Mouse (Mus musculus) lung, postnatal 14 days (tissue): ENCODE results near the gene Zfp292.

Experiments
- DNase-seq: peaks from one replicate; pipeline ENCODE4 v3.0.0; 2021

The Zfp292 gene

DNA sequence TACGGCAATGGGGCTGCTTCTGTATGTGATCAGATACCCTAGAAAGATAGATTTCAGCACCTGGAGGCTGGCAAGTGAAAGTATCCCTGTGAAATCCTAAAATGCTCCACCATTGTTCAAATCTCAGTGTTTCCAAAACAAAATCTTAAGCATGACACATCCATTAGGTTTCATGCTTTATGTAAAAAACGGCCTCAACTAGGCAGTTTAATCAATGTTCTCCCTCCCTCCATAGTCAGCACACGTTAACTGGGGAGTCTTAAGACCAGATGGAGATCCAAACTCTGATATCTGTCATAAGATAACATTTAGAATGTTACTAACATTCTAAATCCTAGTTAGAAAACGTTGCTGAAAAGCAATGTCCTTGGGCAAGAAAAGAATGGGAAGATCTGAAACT is 909 bp downstream of the Zfp292 start:
- no peak for DNase-seq

DNA sequence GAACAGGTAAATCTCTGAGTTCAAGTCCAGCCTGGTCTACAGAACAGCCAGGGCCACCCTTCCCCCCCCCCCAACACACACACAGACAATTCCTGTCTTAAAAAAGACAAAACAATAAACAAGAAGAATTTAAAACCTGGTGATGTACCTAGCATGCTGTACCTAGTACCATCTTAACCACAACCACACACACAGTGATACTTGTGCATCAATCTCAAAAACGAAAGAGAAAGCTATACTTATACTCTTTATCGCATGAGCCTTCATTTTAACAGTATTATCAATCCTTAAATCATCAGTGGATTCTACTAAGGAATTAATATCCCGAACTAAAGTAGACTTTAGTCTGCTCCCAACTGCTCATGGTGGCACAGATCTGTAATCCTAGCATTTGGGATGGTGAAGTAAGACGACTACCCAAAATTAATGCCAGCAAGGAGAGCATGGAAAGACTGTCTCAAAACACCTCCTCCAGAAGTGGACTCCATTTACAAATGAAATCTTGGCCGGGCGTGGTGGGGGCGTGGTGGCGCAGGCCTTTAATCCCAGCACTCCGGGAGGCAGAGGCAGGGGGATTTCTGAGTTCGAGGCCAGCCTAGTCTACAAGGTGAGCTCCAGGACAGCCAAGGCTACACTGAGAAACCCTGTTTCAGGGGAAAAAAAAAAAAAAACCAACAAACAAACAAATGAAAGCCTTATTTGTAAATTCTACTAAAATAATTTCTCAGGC is 1.7 kb downstream of the Zfp292 start:
- DNase-seq, result no peak

DNA sequence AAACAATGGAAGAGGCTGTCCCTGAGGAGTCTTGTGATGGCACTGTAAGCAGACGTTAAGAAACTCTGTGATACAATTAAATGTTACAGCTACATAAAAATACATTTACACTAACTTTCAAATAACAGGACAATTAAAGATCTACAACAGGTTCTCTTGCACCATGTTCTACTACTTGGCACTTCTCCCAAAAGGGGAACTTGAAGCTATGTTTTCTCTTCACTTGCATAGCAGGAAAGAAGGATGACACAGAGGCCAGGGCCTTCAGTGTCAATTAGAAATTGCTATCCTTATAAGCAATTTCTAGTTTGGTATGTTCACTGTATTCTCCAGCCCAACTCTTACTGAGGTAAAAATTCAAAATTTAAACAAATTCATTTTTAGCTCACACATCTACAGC is 8.5 kb downstream of the Zfp292 start:
- DNase-seq, result no peak

DNA sequence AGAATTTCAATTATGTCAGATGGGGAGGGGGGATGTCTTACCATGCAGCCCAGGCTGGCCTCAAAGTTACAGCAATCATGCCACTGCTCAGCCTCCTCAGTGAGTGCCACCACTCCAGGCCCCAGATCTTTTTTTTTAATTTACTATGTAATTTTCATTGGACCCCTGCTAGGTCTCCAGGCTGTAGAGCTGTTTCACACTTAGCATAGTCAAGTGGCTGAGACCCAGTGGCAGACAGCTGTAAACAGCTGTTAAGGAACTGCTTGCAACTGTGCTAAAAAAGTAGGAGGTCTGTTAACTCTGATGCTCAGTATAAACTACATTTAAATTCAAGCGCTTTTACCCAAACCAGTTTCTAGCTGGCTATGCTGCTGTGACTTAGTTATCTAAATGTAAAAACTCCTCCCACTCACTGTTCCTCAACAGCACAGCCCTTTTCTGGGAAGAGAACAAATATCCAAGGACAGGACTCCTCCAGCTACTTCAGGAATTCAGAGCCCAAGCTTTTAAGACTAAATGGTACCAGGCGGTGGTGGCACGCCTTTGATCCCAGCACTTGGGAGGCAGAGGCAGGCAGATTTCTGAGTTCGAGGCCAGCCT is 9.8 kb downstream of the Zfp292 start:
- DNase-seq, result no peak

DNA sequence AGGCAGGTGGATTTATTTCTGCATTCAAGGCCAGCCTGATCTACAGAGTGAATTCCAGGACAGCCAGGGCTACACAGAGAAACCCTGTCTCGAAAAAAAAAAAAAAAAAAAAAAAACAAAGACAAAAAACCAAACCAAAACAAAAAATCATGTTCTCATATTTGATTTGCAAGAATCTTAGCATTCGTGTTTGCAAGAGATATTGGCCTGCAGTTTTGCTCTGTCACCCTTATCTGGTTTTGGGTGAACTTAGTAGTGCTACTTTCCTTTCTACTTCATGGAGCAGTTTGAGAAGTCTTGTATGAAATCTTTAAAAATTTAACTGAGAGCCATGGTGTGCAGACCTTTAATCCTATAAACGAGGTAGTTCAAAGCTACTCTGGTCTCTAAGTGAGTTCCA is 12.9 kb downstream of the Zfp292 start:
- no peak for DNase-seq

DNA sequence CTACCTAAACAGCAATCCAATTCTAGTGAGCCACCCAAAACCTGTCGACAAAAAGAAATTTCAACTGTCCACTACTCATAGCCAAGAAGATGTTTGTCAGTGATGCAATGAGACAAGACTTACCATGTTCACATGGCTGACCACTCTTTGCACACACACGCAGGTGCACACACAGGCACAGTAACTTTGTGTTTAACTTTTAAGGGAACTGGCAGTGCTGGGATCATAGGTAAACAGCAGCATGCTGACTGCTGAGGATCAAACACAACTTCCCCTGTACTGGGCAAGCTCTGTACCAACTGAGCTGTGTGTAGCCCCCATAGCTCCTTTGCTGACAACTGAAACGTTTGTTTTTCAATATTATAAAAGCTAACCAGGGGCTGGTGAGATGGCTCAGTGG is 21.3 kb downstream of the Zfp292 start:
- no peak for DNase-seq

DNA sequence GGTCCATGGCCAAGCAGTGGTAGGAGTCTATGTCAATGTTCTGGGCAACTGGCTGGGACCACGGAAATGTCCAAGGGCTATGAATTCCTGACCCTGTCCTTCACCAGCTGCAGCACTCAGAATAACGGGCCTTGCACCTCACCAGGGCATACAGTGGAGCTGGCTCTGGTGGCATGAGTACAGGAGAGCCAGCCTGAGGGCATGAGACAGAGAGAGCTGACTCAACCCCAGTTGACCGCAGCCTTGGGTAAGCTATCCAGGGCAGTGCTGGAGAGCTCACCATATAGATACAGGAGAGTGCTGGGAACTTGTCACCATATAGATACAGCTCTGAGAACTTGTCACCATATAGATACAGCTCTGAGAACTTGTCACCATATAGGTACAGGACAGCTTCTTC is 23.3 kb downstream of the Zfp292 start:
- no peak for DNase-seq

DNA sequence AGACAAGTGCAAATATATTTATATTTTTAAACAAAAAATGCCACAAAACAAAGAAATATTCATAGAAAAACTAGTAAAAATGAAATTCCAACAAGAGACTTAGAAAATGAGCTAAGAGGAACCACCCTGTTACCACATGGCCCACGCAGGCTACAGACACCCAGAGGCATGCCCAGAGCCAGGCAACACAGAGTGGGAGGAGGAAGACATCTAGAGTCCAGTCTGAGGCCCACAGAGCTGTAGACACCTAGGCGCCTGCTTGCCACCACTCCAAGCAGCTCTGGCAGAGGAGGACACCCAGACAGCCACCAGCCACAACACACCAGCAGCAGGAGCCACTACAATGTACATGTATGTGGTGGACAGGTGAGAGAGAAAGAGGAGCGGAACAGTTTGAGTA is 23.9 kb downstream of the Zfp292 start:
- no peak for DNase-seq

DNA sequence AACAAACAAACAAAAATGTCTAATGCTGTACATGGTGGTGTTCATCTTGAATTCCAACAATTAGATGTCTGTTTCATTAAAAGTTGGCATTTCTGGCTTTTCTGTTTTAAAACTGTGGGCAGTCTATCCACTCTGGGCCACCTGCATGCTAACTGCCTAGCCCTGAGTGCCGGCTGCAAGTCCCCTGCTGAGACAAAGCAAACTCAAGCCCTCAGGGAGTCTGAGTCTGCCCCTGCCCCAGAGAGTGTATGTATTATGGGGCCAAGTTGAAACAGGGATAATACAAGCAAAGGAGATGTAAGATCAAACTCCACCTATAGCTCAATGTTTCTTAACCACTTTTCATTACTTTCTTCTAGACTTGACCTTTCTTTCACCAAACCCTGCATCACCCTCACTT is 26.8 kb downstream of the Zfp292 start:
- DNase-seq, result no peak

DNA sequence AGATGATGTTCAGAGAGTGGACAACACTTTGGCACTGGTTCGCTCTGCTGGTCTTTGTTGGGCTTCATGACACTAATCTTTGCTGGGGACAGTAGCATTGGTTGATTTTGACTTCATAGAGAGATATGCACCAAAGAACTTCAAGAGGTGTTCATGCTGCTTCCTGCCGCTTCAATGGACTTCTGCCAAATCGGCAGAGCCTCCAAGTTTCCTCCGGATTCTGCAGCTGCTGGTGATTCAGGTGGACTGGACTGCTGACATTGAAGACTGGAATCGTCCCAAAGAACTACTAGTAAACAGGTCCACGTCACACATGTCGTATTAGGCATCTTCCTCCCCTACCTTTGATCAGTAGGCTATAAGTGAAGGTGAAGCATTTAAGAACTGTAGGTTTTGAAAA is 30.7 kb downstream of the Zfp292 start:
- DNase-seq, result no peak

DNA sequence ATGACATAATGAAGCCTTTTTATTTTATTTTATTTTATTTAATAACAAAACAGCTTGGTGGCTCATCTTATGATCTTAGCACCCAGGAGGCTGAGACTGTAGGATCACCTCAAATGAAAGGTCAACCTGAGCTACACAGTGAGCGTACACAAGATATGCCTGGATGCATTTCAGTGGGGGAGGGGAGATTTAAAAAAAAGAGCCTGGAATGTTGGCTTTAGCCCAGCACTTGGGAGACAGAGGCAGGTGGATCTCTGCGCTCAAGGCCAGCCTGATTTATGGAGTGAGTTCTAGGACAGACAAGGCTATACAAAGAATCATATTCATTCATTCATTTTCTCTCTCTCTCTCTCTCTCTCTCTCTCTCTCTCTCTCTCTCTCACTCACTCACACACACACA is 32.6 kb downstream of the Zfp292 start:
- DNase-seq, result no peak

DNA sequence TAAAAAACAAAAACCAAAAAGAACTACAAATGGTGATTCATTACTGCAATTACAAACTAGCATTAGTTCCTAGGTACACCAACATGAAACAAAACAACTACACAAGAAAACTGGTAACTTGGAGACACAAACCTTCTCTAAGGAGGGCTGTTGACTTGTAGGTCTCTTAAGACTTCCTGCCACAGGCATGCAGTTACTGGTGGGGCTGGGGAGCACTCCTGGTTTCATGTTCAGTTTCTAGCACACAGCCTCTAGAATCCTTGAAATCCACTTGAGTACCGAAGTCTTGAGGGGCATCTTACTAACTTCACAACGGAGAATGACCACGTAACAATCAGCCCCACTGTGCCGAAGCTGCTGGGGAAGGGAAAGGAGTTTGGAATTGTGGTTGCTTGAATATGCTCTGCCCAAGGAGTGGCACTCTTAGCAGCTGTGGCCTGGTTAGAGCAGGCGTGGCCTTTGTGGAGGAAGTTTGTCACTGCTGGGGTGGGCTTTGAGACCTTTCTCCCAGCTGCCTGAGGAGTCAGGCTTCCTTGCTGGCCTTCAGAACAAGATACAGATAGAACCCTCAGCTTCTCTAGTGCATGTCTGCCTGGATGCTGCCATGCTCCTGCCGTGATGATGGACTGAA is 35.0 kb downstream of the Zfp292 start:
- no peak for DNase-seq

DNA sequence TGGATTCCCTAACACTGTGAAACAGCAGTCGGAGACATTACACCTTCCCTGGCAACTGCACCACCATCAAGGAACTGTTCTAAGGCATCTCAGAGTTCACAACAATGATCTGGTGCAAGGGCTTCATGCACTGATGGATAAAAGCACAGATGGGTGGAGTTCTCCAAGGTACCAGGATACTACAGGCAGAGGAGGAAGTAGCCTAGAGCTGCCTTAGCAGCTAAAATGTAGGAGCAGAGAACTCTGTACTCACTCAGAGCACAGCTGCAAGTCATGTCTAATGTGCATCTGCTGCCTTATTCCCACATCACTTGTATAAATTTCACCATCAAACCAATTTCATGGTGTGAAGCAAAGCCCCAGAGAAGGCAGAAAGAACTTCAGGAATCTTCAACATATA is 38.9 kb downstream of the Zfp292 start:
- no peak for DNase-seq

DNA sequence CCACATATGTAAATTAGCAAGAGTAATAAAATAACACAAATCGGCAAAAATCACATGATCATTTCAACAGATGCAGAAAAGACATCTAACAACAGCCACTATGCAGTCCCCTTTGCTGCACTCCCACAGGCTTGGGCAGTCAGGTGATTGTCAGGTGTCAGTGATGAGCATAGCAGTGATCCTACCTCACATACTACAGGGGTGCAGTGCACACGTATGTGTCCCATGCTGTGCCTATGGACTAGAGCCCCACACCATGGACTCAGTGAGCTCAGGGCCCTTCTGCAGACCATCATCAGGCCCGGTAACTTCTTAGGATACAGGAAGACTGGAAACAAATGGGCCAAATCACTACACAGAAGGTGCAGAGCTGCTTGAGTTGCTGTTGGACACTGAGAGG is 39.9 kb downstream of the Zfp292 start:
- no peak for DNase-seq

DNA sequence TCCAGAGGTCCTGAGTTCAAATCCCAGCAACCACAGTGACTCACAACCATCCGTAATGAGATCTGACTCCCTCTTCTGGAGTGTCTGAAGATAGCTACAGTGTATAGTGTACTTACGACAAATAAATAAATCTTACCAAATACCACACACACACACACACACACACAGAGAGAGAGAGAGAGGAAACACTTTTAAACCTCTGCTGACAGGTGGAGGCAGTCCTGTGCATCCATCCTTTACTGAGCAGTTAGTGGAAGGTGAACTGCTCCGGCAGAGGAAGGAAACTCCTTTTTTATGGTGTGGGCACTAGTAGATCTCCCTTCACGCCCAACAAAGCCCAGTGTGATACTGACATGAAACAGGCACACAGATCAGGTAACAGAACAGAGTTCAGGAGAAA is 51.3 kb downstream of the Zfp292 start:
- DNase-seq, result no peak

DNA sequence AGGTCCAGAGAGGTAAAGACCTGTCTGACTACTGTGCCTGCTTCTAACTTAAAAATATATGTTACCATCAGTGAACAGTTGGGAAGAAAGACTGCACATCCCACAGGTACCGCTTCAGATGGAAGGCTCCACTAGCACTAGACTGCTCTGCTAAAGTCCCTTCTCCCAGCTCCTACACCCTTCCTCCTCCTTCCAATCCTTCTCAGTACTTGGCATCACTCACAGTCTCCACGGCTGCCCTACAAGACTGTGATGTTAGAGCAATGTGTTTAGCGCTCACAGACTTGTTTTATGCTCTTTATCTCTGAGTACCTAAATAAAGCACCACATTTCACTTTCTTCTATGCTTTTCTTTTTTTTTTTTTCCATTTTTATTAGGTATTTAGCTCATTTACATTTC is 53.3 kb downstream of the Zfp292 start:
- no peak for DNase-seq

DNA sequence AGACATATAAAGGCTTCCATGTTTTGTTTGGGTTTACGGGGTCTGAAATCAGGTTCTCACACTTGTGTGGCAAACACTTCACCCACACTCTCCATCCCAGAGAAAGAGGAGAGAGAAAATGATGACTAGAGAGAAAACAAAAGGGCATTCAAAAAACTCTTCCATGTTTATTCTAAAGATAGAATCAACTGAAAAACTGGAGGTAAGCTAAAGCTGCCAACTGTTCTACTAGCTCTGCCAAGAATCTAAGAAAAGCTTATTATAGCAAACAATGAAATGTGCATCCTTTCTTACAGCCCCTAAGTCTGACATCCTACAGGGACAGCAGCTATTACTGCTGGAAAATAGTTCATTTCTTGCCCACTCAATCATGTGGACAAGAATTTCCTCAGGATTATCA is 58.9 kb downstream of the Zfp292 start:
- DNase-seq, result no peak

DNA sequence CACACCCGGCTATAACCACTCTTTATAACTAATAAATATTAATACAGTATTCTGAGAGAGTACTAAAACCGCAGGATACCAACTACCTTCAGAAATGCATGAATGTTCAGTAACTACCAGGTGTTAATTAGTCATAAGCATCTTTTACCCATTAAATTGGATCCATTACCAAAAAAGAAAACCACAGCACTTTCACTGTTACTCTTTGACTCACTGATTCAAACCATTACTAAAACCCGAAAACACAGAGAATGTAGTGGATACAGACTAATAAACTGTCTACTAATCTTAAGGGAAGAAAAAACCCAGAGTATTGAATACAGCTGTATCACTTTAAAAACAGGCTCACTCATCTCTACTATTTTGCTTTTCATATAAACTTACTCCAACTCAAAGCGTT is 62.9 kb downstream of the Zfp292 start:
- no peak for DNase-seq

DNA sequence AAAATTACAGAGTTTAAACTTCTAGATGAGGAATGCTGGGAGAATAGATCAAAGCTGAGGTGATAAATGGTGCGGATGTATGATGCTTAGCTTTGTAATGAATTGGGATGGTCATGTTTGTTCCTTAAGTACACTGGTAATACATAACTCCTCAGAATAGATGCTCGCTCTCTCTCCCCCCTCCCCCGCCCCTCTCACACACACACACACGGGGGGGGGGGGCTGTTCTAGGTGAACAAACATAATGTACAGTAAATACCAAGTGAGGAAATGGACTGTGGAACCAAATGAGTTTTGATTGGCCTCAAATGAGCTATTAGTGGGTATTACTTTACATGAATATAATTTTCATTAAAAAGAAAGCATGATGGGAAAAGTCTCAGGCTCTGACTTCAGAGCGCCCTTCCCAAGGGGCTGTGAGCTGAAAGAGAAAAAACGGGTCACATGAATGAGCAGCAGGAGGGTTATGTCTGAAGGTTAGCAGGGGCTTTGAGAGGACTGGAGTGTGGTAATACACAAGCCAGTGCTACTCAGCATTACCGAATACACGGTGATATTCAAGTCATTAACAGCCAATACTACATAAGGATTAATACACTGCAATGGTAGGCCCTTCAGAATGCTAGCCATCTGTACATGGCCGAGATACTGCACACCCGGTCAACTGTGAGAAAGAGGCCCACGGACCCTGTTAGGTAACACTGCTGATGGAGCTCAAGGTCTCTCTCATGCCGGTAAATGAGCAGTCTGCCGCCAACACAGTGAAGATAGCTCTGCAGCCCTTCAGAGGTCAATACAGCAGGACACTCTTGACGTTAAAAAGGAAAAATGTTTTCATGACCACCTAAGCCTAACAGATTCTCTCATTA is 81.4 kb downstream of the Zfp292 start:
- no peak for DNase-seq

DNA sequence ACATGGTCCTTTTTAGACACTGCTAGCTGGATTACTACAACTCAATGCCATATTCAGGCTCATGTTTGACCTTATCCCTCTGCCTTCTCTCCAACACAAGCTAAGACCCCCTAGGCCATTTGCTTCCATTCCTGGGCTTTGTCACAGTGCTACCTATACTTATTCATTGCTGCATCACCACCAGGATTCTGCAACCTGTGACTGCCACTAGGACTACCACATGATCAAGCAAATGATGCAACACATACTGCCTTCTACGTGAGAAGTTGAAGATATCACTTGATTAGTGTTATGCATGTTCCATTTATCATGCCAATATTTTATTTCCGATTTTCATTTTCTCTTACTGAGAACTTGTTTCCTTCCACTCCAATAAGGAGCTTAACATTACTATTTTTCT is 84.8 kb downstream of the Zfp292 start:
- no peak for DNase-seq

DNA sequence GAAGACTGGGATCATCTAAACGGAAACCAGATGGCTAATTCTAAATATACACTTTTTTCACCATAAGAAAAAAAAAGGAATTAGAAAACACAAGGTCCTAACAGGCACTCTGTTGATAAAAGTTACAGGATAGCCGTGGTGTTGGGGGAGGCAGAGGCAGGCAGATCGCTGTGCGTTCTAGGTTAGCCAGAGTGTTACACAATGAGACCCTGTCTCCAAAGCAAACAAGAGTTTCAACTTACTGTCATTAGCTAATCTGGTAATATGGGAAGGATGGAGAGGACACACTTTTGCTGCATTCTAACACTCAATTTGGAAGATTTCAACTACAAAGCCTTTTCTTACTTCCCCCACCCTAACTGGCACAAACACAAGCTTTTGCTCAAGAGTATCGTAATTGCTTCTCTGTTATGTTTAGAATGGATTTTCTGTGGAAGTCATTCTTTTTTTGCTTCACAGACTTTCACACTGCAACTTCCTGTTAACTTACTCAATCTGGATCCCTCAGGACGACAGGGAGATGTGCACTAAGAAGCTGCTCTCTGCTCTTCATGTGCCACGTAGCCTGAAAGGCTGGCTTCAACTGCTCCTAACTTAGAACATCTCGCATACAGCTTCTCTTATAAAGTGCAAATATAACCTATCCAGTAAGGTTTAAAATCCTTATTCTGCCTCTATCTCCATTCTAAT is 85.3 kb downstream of the Zfp292 start:
- DNase-seq, result no peak

DNA sequence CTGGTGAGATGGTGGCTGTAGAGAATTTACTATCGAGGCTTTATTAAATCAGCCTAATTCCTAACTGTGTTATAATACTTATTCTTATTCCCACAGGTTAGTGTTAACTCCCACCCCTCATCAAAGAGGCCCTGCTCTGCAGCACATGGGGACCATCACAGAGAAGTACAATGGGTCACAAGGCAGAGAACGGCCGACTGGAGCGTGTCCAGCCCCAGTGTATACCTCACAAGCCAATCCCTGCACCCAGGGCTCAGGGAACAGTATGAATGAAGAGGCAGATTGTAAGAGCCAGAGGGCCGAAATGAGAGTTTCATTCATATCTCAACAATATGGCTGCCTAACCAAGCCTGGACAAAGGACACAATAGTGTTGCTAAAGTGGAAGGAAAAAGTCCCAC is 86.5 kb downstream of the Zfp292 start:
- DNase-seq, result no peak

DNA sequence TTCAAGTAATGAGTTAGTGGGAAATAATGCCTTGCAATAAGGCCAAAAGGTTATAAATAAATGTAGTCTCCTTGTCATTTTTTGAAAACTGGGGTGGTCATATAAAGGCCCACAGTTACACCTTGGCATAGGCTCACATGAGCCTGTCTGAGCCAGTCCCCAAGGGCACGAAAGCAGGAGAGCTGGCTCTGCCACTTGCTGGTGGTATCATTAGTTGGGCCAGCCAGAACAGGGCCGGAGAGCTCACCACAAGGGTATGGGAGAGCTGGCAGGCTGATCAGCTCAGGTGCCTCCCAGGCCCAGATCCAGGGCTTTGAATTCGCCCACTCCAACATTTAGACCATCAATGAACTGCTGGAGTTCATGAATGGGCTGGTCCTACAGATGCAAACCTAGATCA is 96.3 kb downstream of the Zfp292 start:
- no peak for DNase-seq
